Mouse (Mus musculus) forebrain, postnatal 0 days (tissue): ENCODE data around the gene Pola2. TPM values are rescaled to one million over a fixed set of nuclear protein-coding genes. Genes with fewer than 3 reads are reported as not detected.
A peak's percentile ranks its signal among the peaks of the same experiment; 100 is the strongest.

Experiments
- ATAC-seq: fragments of 200-750 bp; cut with Nextera tagmentation; 2 replicates; pipeline ENCODE4 v1.8.0; 2017; ENCODE audit warnings: mild to moderate bottlenecking, moderate library complexity
- DNase-seq: peaks from one replicate; pipeline ENCODE4 v3.0.0-alpha.2; 2015
- H3K27ac ChIP-seq: fragments of 300-500 bp; sonication (generic); 2 replicates; pipeline ENCODE4 v1.5.1; 2014; ENCODE audit warnings: low read depth, mild to moderate bottlenecking, antibody characterized with exemption, low read length, moderate library complexity, mixed read lengths
- H3K27me3 ChIP-seq: fragments of 300-500 bp; sonication (generic); 2 replicates; pipeline ENCODE4 v1.6.1; 2014; ENCODE audit warnings: mild to moderate bottlenecking, low read length, mixed read lengths; ENCODE audit not compliant: insufficient read depth
- H3K36me3 ChIP-seq: fragments of 300-500 bp; sonication (generic); 2 replicates; pipeline ENCODE4 v1.6.1; 2014; ENCODE audit warnings: mild to moderate bottlenecking, moderate library complexity; ENCODE audit not compliant: insufficient read depth
- H3K4me1 ChIP-seq: fragments of 300-500 bp; sonication (generic); 2 replicates; pipeline ENCODE4 v1.6.1; 2014; ENCODE audit warnings: antibody characterized with exemption; ENCODE audit not compliant: insufficient read depth
- H3K4me2 ChIP-seq: fragments of 300-500 bp; sonication (generic); 2 replicates; pipeline ENCODE4 v1.6.1; 2014; ENCODE audit warnings: low read depth, mild to moderate bottlenecking, moderate library complexity
- H3K4me3 ChIP-seq: fragments of 300-500 bp; sonication (generic); 2 replicates; pipeline ENCODE4 v1.5.1; 2014; ENCODE audit warnings: low read depth, low read length, mixed read lengths
- H3K9ac ChIP-seq: fragments of 300-500 bp; sonication (generic); 2 replicates; pipeline ENCODE4 v1.6.1; 2014; ENCODE audit warnings: mild to moderate bottlenecking
- H3K9me3 ChIP-seq: fragments of 300-500 bp; sonication (generic); 2 replicates; pipeline ENCODE4 v1.6.1; 2016; ENCODE audit warnings: low read length
- CTCF ChIP-seq: sonication (generic); IDR thresholded peaks from 2 replicates; pipeline ENCODE4 v1.5.1; 2016; ENCODE audit warnings: antibody characterized with exemption, control low read depth, low read depth
- WGBS: fragments of 180-500 bp; shearing (Covaris S2); extraction: QIAGEN DNeasy Blood & Tissue Kit; methylation state at CpG from one replicate; pipeline ENCODE4 v1.1.7; 2014; 5-methylcytosine and 5-hydroxymethylcytosine counted together
- polyA plus RNA-seq: library from polyadenylated mRNA; unstranded; fragments of >200 nt; fragmentation: Nextera tagmentation; extraction: Ambion mirVana; gene quantifications from 2 replicates; pipeline ENCODE4 v1.2.1, GENCODE M21; 2015
- total RNA-seq: library from RNA; depleted of rRNA; stranded (reverse); fragments of >200 nt; gene quantifications from 2 replicates; pipeline ENCODE4 v1.2.3, GENCODE M21; 2014

Pola2 gene
- total and polyA plus RNA-seq, 2 experiments from 2014 or later: 13.7 to 18.1 TPM

DNA sequence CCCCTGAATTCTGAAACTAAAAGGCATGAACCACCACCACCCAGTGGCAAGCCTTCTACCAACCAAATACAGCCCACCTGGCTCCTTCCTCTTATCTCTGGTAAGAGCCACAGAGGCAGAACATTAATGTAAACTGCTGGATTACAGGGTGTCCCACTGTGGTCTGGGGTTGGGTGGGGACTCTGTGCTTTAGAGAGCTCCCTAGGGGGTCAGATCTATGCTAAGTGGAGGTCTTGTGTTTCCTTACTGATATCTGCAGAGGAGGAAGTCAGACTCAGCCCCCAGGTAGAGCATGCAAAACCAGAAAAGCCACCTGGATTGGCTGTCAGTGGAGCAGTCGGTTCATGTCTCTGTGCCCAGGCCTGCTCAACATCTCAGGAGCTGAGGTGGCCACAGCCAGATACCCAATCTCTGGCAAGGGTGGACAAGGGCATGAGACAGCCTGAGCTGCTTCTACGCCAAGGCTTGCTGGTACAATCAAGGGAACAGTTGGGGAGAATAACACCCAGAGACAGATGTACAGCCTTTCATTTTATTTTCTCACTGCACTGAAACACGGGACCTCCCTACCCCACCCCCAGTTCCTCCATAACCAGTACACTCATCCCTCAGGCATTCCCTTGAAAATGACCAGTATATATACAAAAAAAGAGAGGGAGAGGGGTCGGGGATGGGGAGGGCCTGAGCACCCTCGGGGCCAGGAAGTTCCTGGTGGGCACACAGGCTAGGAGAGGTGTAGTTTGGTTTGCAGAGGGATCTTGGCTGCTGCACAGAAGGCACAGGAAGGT, 24.2 kb upstream of the Pola2 start:
- Histone ChIP-seq H3K9me3 (no peaks in the 10 kb centered on the region), H3K9ac (0 out of 2 replicates have a peak overlapping the region, but pooled peaks have one; percentile 43), H3K4me1 (no peaks in the 10 kb centered on the region; the same call in 1 of the 2 replicates), H3K27me3 (no peaks in the 10 kb centered on the region), H3K27ac (0 out of 2 replicates have a peak overlapping the region, but pooled peaks have one; percentile 4), H3K36me3 (no peaks in the 10 kb centered on the region), H3K4me2 (no peak overlapping the region), H3K4me3 (no peak overlapping the region)
- no peak for ATAC-seq
- WGBS: 73% methylated on average over 5 of the region's 5 CpGs
- DNase-seq: no peak
- TF ChIP-seq CTCF: no peak

DNA sequence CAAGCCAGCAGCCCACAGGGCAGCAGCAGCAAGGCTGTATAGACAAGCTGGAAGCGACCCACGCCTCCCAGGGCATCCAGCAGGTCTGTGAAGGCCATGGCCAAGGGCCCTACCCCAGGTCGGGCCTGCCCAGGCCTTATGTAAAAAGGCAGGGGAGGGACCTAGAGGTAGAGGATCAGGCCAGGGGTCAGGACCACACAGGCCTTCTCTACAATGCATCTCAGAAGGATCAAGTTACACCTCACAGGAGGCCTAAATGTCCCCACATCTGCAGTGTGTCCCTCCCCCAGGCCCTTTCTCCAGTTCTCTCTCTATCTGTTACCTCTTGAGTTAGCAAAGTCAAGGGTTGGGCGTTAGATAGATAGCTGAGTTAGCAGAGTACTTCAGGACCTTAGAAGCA, 22.0 kb upstream of the Pola2 start, which contains the start of gene Slc22a20:
Slc22a20 (minus strand) TSS at position 101 of the 400 bp plus-strand sequence.
- ATAC-seq: no peak
- Histone ChIP-seq H3K9ac (no peak within 1 kb of the TSS), H3K4me3 (no peak within 1 kb of the TSS), H3K27me3 (no peaks in the 10 kb centered on the region), H3K36me3 (no peaks in the 10 kb centered on the region), H3K27ac (no peak within 1 kb of the TSS), H3K4me1 (no peaks in the 10 kb centered on the region; the same call in 1 of the 2 replicates), H3K9me3 (no peaks in the 10 kb centered on the region), H3K4me2 (no peak within 1 kb of the TSS)
- TF ChIP-seq CTCF: no peak
- 50% methylated on average over 4 of the region's 4 CpGs for WGBS
- no peak for DNase-seq

DNA sequence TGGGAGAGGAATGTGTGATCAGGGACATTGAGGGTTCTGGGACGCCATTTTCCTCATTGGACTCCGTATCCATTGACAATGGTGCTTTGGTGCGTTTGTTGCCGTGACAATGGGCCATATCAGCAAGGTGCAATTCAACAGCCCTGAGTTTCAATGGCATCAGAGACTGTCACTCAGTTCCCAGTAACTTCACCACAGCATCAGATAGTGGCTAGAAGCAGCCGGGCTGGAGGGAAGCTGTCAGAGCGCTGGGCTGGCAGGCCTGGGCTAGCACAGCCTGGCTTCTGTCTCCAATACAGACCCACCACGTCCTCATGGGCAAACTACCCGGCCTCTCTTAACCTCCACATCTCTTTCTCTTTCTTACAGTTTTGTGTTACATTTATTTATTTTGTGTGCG, 16.5 kb upstream of the Pola2 start:
- 85% methylated on average over 9 of the region's 9 CpGs for WGBS
- no peaks in the 10 kb centered on the region for H3K36me3 ChIP-seq
- H3K9ac ChIP-seq: no peak overlapping the region
- no peaks in the 10 kb centered on the region for H3K9me3 ChIP-seq
- H3K4me2 ChIP-seq: no peak overlapping the region
- no peak overlapping the region for H3K4me3 ChIP-seq
- H3K27ac ChIP-seq: no peak overlapping the region
- no peaks in the 10 kb centered on the region for H3K4me1 ChIP-seq
- H3K27me3 ChIP-seq: no peaks in the 10 kb centered on the region
- ATAC-seq (no peak), DNase-seq (no peak)
- TF ChIP-seq CTCF: no peak

- H3K9ac ChIP-seq: no peak overlapping the region
- no peak overlapping the region for H3K27ac ChIP-seq
- H3K4me2 ChIP-seq: no peak overlapping the region
- no peaks in the 10 kb centered on the region for H3K4me1 ChIP-seq
- ATAC-seq (no peak), DNase-seq (no peak)
- H3K36me3 ChIP-seq: no peaks in the 10 kb centered on the region
- H3K4me3 ChIP-seq: no peak overlapping the region
- no peaks in the 10 kb centered on the region for H3K27me3 ChIP-seq
- TF ChIP-seq CTCF: no peak
- H3K9me3 ChIP-seq: no peaks in the 10 kb centered on the region
- WGBS: 57% methylated on average over 3 of the region's 3 CpGs
Observed at GRCm38 (mm10) chr19:5977717-5978116, 13.7 kb upstream of the Pola2 start.

- WGBS: 45% methylated on average over 4 of the region's 4 CpGs
- peak; percentile 83 for DNase-seq
- Histone ChIP-seq H3K9me3 (no peaks in the 10 kb centered on the region), H3K4me2 (no peak overlapping the region), H3K4me1 (no peaks in the 10 kb centered on the region), H3K9ac (no peak overlapping the region), H3K27me3 (no peaks in the 10 kb centered on the region), H3K36me3 (no peaks in the 10 kb centered on the region), H3K4me3 (no peak overlapping the region), H3K27ac (no peak overlapping the region)
- ATAC-seq: peak; percentile 96
- no peak for TF ChIP-seq CTCF
Observed at GRCm38 (mm10) chr19:5975676-5976075, 11.7 kb upstream of the Pola2 start.

GRCm38 (mm10) chr19:5975112-5975511, 11.1 kb upstream of the Pola2 start:
- H3K27ac ChIP-seq: no peak overlapping the region
- H3K4me1 ChIP-seq: no peaks in the 10 kb centered on the region
- H3K4me3 ChIP-seq: no peak overlapping the region
- no peaks in the 10 kb centered on the region for H3K36me3 ChIP-seq
- no peaks in the 10 kb centered on the region for H3K9me3 ChIP-seq
- H3K27me3 ChIP-seq: no peaks in the 10 kb centered on the region
- WGBS: 34% methylated on average over 4 of the region's 4 CpGs
- peak; percentile 44 for ATAC-seq
- H3K9ac ChIP-seq: no peak overlapping the region
- no peak for TF ChIP-seq CTCF
- no peak for DNase-seq
- H3K4me2 ChIP-seq: no peak overlapping the region

GRCm38 (mm10) chr19:5967664-5968063, 3.7 kb upstream of the Pola2 start:
- DNase-seq (no peak), ATAC-seq (no peak)
- H3K4me1 ChIP-seq: no peaks in the 10 kb centered on the region
- H3K9me3 ChIP-seq: no peaks in the 10 kb centered on the region
- no peak overlapping the region for H3K4me2 ChIP-seq
- WGBS: 91% methylated on average over 10 of the region's 10 CpGs
- H3K27ac ChIP-seq: no peak overlapping the region
- no peak for TF ChIP-seq CTCF
- no peaks in the 10 kb centered on the region for H3K36me3 ChIP-seq
- no peaks in the 10 kb centered on the region for H3K27me3 ChIP-seq
- H3K9ac ChIP-seq: 0 out of 2 replicates have a peak overlapping the region, but pooled peaks have one; percentile 14
- H3K4me3 ChIP-seq: no peak overlapping the region
